Mouse (Mus musculus) stomach, postnatal 0 days (tissue): ENCODE measurements around the gene Specc1.

ENCODE experiments used
- CTCF ChIP-seq: IDR thresholded peaks from 2 replicates; pipeline ENCODE4 v1.5.1; 2016; ENCODE audit warnings: antibody characterized with exemption, low read depth, mild to moderate bottlenecking, moderate library complexity
- EP300 ChIP-seq: optimal IDR thresholded peaks from 2 replicates; pipeline ENCODE3; 2016; ENCODE audit warnings: antibody characterized with exemption

- no peak for TF ChIP-seq CTCF
- TF ChIP-seq EP300 = no peak
Measured at GRCm38 (mm10) chr11:61986939-61987338, 30.4 kb downstream of the Specc1 start.
